Mouse (Mus musculus) liver, embryonic 14.5 days (tissue): ENCODE data around the gene Arrdc4. TPM values are rescaled to one million over a fixed set of nuclear protein-coding genes. Genes with fewer than 3 reads are reported as not detected.
A peak's percentile ranks its signal among the peaks of the same experiment; 100 is the strongest.

Experiments used
- ATAC-seq: fragments of 200-750 bp; cut with Nextera tagmentation; 2 replicates; pipeline ENCODE4 v1.8.0; 2017; ENCODE audit warnings: moderate number of reproducible peaks, mild to moderate bottlenecking, moderate library complexity; ENCODE audit not compliant: insufficient read depth
- DNase-seq, 3 experiments: peaks; one replicate each; pipeline ENCODE4 v3.0.0-alpha.2; 2012 to 2013; ENCODE audit warnings: low read depth in 3 of 3, low spot score in 3 of 3
- H3K27ac ChIP-seq: fragments of 300-500 bp; sonication (generic); 2 replicates; pipeline ENCODE4 v1.5.1; 2014; ENCODE audit warnings: moderate library complexity, mild to moderate bottlenecking, control low read depth, inconsistent platforms
- H3K27me3 ChIP-seq: fragments of 300-500 bp; sonication (generic); 2 replicates; pipeline ENCODE4 v1.6.1; 2014; ENCODE audit warnings: mild to moderate bottlenecking, low read length, moderate library complexity; ENCODE audit not compliant: control insufficient read depth, insufficient read depth
- H3K36me3 ChIP-seq: fragments of 300-500 bp; sonication (generic); replicated peaks from 2 replicates; pipeline ENCODE4 v1.6.1; 2014; ENCODE audit warnings: low read depth; ENCODE audit not compliant: control insufficient read depth, insufficient read depth
- H3K4me1 ChIP-seq, 2 experiments: fragments of 200-500 bp in 1 of 2; fragments of 300-500 bp in 1 of 2; sonication (generic) in 1 of 2; replicated peaks; 2 replicates each; pipeline ENCODE4 v1.6.1; 2012 to 2014; ENCODE audit warnings: antibody characterized with exemption in 1 of 2, inconsistent platforms in 1 of 2, low read length in 1 of 2; ENCODE audit not compliant: control insufficient read depth in 2 of 2, insufficient read depth in 2 of 2
- H3K4me2 ChIP-seq: fragments of 300-500 bp; sonication (generic); 2 replicates; pipeline ENCODE4 v1.6.1; 2014; ENCODE audit warnings: low read depth, mild to moderate bottlenecking, control low read depth, moderate library complexity
- H3K4me3 ChIP-seq, 2 experiments: fragments of 200-500 bp in 1 of 2; fragments of 300-500 bp in 1 of 2; sonication (generic) in 1 of 2; 2 replicates each; pipeline ENCODE4 v1.5.1; 2012 to 2014; ENCODE audit warnings: low read depth in 2 of 2, low read length in 2 of 2, mild to moderate bottlenecking in 2 of 2, control low read depth in 1 of 2, inconsistent platforms in 1 of 2, moderate library complexity in 1 of 2; ENCODE audit not compliant: insufficient read depth in 1 of 2
- H3K9ac ChIP-seq: fragments of 300-500 bp; sonication (generic); replicated peaks from 2 replicates; pipeline ENCODE4 v1.6.1; 2014; ENCODE audit warnings: mild to moderate bottlenecking, control low read depth, moderate library complexity
- H3K9me3 ChIP-seq: fragments of 300-500 bp; sonication (generic); 2 replicates; pipeline ENCODE4 v1.6.1; 2016; ENCODE audit warnings: low read length, mixed read lengths; ENCODE audit not compliant: control insufficient read depth
- CTCF ChIP-seq: IDR thresholded peaks from 2 replicates; pipeline ENCODE4 v1.5.1; 2016; ENCODE audit warnings: antibody characterized with exemption, low read depth, control low read depth
- EP300 ChIP-seq: IDR thresholded peaks from 2 replicates; pipeline ENCODE4 v1.6.1; 2016; ENCODE audit warnings: antibody characterized with exemption, low read depth
- WGBS: fragments of 180-500 bp; shearing (Covaris S2); extraction: QIAGEN DNeasy Blood & Tissue Kit; methylation state at CpG from one replicate; pipeline ENCODE4 v1.1.7; 2014; ENCODE audit not compliant: insufficient replicate concordance; 5-methylcytosine and 5-hydroxymethylcytosine counted together
- polyA plus RNA-seq, 2 experiments: library from polyadenylated mRNA; depleted of rRNA in 1 of 2; stranded (reverse) in 1 of 2; unstranded in 1 of 2; fragments of >200 nt; fragmentation: Nextera tagmentation in 1 of 2; extraction: Ambion mirVana in 1 of 2; gene quantifications; 2 replicates each; pipeline versions ENCODE4 v1.2.1 to v1.2.3; 2012 to 2014

Arrdc4 gene
- polyA plus RNA-seq, 2 experiments, result 1.4 to 4.1 TPM

GRCm38 (mm10) chr7:68697313-68697712 lies 51.7 kb downstream of the Arrdc4 start:
- no peak overlapping the region for H3K27ac ChIP-seq
- no peak for ATAC-seq
- TF ChIP-seq EP300, result no peak
- no peak for TF ChIP-seq CTCF

GRCm38 (mm10) chr7:68696908-68697307 lies 52.1 kb downstream of the Arrdc4 start:
- Histone ChIP-seq H3K27me3 (no peaks in the 10 kb centered on the region), H3K4me1 (peaks cover 0 to 5% of the 10 kb centered on the region in 2 experiments; a peak in 1 of 4 replicates), H3K9me3 (no peaks in the 10 kb centered on the region), H3K27ac (no peak overlapping the region), H3K9ac (no peak overlapping the region), H3K4me3 (no peak overlapping the region), H3K36me3 (no peaks in the 10 kb centered on the region), H3K4me2 (no peak overlapping the region)
- ATAC-seq, result no peak
- peak in 2 of 3 experiments; percentile 12 to 13 for DNase-seq
- WGBS, result 58% methylated on average over 6 of the region's 6 CpGs
- TF ChIP-seq CTCF (no peak), EP300 (no peak)

More at GRCm38 (mm10) chr7:68697313-68697712, 51.7 kb downstream of the Arrdc4 start:
- H3K9ac ChIP-seq, result no peak overlapping the region
- H3K4me3 ChIP-seq, result no peak overlapping the region
- peaks cover 0 to 5% of the 10 kb centered on the region in 2 experiments; a peak in 1 of 4 replicates for H3K4me1 ChIP-seq
- WGBS, result 57% methylated on average over 3 of the region's 3 CpGs
- no peaks in the 10 kb centered on the region for H3K9me3 ChIP-seq
- H3K36me3 ChIP-seq, result no peaks in the 10 kb centered on the region
- no peak overlapping the region for H3K4me2 ChIP-seq
- DNase-seq, result no peak
- H3K27me3 ChIP-seq, result no peaks in the 10 kb centered on the region

- Histone ChIP-seq H3K4me2 (no peak overlapping the region), H3K9me3 (no peaks in the 10 kb centered on the region), H3K9ac (no peak overlapping the region), H3K4me1 (peaks cover 0 to 5% of the 10 kb centered on the region in 2 experiments; a peak in 1 of 4 replicates), H3K27ac (no peak overlapping the region), H3K27me3 (no peaks in the 10 kb centered on the region), H3K4me3 (no peak overlapping the region), H3K36me3 (no peaks in the 10 kb centered on the region)
- no peak for DNase-seq
- WGBS, result 68% methylated on average over 5 of the region's 5 CpGs
- TF ChIP-seq EP300, result no peak
- TF ChIP-seq CTCF, result no peak
- no peak for ATAC-seq
These were observed 52.6 kb downstream of the Arrdc4 start for GRCm38 (mm10) chr7:68696446-68696845.

GRCm38 (mm10) chr7:68692731-68693130 lies 56.3 kb downstream of the Arrdc4 start:
- Histone ChIP-seq H3K4me2 (no peak overlapping the region), H3K4me3 (no peak overlapping the region), H3K27me3 (no peaks in the 10 kb centered on the region), H3K9me3 (no peaks in the 10 kb centered on the region), H3K27ac (no peak overlapping the region), H3K4me1 (peaks cover 0 to 5% of the 10 kb centered on the region in 2 experiments; a peak in 1 of 4 replicates), H3K9ac (no peak overlapping the region), H3K36me3 (no peaks in the 10 kb centered on the region)
- WGBS, result 27% methylated on average over 4 of the region's 4 CpGs
- ATAC-seq, result no peak
- TF ChIP-seq CTCF, result no peak
- TF ChIP-seq EP300, result no peak
- DNase-seq, result no peak

DNA sequence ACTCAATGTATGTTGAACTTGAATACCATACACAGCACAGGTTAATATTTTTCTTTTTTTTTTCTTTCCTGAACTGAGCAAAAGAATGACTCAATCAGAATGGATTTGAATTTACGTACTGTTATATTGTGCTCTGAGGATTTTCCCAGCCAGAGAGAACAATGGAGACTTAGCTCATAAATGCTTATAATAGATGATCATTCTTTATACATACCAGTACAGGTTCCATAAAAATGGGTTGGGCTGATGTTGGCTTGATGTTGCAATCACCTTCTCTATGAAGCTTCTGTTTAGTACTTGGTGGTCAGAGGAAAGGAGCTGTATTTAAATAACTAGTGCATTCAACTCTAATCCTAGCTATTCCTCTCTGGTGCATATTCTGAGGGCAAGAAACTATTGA lies 57.6 kb downstream of the Arrdc4 start:
- H3K27ac ChIP-seq, result no peak overlapping the region
- ATAC-seq, result no peak
- 72% methylated on average over 1 of the region's 1 CpGs for WGBS

More for the DNA sequence above, 57.6 kb downstream of the Arrdc4 start:
- no peak for DNase-seq
- H3K4me2 ChIP-seq, result no peak overlapping the region
- H3K36me3 ChIP-seq, result no peaks in the 10 kb centered on the region
- peaks cover 0 to under 1% of the 10 kb centered on the region in 2 experiments; a peak in 1 of 4 replicates for H3K4me1 ChIP-seq
- no peaks in the 10 kb centered on the region for H3K27me3 ChIP-seq
- TF ChIP-seq CTCF, result no peak
- TF ChIP-seq EP300, result no peak
- no peak overlapping the region for H3K4me3 ChIP-seq
- H3K9me3 ChIP-seq, result no peaks in the 10 kb centered on the region
- no peak overlapping the region for H3K9ac ChIP-seq
